Mouse (Mus musculus) C2C12 (cell line): ENCODE data around the gene Hbs1l. TPM values are rescaled to one million over a fixed set of nuclear protein-coding genes. Genes with fewer than 3 reads are reported as not detected.

Experiments used
- H3K27me3 ChIP-seq: one replicate; pipeline ENCODE4 v1.6.1; 2011; ENCODE audit not compliant: control insufficient read depth, insufficient read depth, insufficient read length
- H3K36me3 ChIP-seq: one replicate; pipeline ENCODE4 v1.6.1; 2011; ENCODE audit not compliant: control insufficient read depth, insufficient read depth
- H3K4me3 ChIP-seq: one replicate; pipeline ENCODE4 v1.5.1; 2011; ENCODE audit warnings: mild to moderate bottlenecking, control low read depth; ENCODE audit not compliant: poor library complexity, insufficient read depth, severe bottlenecking
- H3K79me2 ChIP-seq: one replicate; pipeline ENCODE4 v1.6.1; 2011; ENCODE audit not compliant: control insufficient read depth, insufficient read depth
- H3K79me3 ChIP-seq: one replicate; pipeline ENCODE4 v1.6.1; 2011; ENCODE audit warnings: low read depth, control low read depth
- H3ac ChIP-seq: one replicate; pipeline ENCODE3; 2011; ENCODE audit warnings: low read depth; ENCODE audit not compliant: control insufficient read depth, insufficient read length
- CEBPB ChIP-seq: IDR thresholded peaks from one replicate; pipeline ENCODE4 v1.6.1; 2011; ENCODE audit warnings: low read depth, mild to moderate bottlenecking, control low read depth, moderate library complexity
- CTCF ChIP-seq: IDR thresholded peaks from one replicate; pipeline ENCODE4 v1.5.1; 2011; ENCODE audit not compliant: control insufficient read depth, insufficient read depth, insufficient read length
- FOSL1 ChIP-seq: IDR thresholded peaks from one replicate; pipeline ENCODE4 v1.8.0; 2011; ENCODE audit warnings: mild to moderate bottlenecking, low read length; ENCODE audit not compliant: poor library complexity, insufficient read depth, severe bottlenecking
- MAX ChIP-seq: IDR thresholded peaks from one replicate; pipeline ENCODE4 v1.6.1; 2011; ENCODE audit warnings: mild to moderate bottlenecking, control low read depth
- MYOD1 ChIP-seq: IDR thresholded peaks from one replicate; pipeline ENCODE4 v1.6.1; 2011; ENCODE audit warnings: low read depth; ENCODE audit not compliant: control insufficient read depth, insufficient read length
- MYOG ChIP-seq: IDR thresholded peaks from one replicate; pipeline ENCODE4 v1.6.1; 2011; ENCODE audit not compliant: control insufficient read depth, insufficient read length; ENCODE audit errors: extremely low read depth
- USF1 ChIP-seq: IDR thresholded peaks from one replicate; pipeline ENCODE4 v1.6.1; 2011; ENCODE audit warnings: low read depth, mild to moderate bottlenecking, control low read depth, moderate library complexity
- polyA plus RNA-seq: library from polyadenylated mRNA; unstranded; fragments of >200 nt; fragmentation: generic; extraction: Trizol; gene quantifications from one replicate; pipeline ENCODE4 v1.2.1, GENCODE M21; 2012; ENCODE audit warnings: missing spikeins

Hbs1l gene
- polyA plus RNA-seq, 1 experiment, result 42.7 TPM

DNA sequence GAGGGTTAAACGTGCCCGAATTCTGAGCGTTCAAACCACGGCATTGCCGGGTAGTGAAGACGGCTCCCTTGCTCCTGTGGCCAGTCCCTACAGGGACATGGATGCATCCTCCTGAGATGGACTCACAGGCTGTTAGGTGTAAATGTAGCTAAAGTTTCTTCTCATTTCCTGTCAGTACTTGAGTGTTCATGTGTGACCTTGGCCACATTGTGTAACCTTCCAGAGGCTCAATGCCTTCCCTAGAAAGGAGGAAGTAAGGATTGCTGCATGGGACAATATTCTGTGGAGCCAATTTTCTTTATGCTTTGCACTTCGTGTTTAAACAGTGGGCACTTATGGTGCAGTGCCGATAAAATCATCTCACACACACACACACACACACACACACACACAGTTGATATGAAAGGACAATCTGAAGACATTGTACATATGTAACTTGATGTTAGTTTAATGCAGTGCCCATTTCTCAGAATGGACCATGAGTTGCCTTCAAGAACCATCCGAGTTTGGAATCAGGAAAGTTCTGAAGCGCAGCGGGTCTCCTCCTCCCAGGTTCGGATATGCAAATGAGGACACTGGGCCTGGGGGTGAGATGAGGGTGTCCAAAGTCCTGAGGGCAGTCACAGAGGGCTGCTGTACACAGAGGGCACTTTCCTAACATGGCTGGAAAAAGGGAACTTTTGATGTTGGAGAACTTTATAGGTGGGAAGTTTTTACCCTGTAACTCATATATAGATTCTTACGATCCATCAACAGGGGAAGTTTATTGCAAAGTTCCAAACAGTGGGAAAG lies 81.1 kb downstream of the Hbs1l start, which contains the start of gene Aldh8a1:
Gene Aldh8a1 (plus strand): TSS at position 610 of the 792 bp plus-strand sequence.
- no peak within 1 kb of the TSS for H3K4me3 ChIP-seq
- TF ChIP-seq USF1 (no peak), CEBPB (no peak), CTCF (no peak), MAX (no peak), MYOG (no peak), FOSL1 (no peak), MYOD1 (no peak)
- H3K27me3 ChIP-seq, result peaks cover 5% of the 10 kb centered on the region
- H3K79me2 ChIP-seq, result no peaks in the 10 kb centered on the region
- no peak within 1 kb of the TSS for H3ac ChIP-seq
- no peaks in the 10 kb centered on the region for H3K79me3 ChIP-seq
- H3K36me3 ChIP-seq, result no peaks in the 10 kb centered on the region

DNA sequence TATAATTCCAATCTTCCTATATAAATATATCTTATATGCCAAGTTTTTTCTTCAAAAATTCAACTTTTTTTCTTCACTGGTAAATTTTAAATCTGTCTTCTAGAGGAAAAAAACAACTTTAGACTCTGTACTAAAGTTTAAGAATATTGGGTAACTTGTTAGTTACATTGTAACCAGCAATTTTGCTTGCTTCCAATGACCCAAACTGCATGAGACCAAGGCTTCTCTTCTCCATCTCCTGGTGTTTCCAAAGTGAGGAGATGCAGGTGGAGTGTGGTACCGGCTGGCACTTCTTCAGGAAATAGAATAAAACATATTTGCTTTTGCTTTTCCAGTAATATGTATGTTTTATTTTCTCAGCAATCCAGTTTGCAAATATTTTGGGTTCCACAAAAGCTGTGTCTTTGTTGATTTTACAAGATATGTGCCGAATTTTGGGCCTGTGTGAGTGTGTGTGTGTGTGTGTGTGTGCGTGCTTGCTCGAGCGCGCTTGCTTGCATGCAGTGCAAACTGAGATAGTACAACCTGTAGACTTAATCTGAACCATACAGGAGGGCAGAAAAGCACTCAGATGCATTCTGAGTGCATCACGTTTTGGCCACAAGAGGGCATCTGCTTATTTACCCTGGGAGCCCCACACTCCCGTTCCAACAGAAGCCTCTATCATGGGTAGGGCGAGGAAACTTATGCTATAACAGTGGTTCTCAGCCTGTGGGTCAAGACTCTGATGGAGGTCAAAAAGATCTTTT lies 82.6 kb downstream of the Hbs1l start:
- no peaks in the 10 kb centered on the region for H3K36me3 ChIP-seq
- H3K27me3 ChIP-seq, result peaks cover 5% of the 10 kb centered on the region
- no peak overlapping the region for H3K4me3 ChIP-seq
- no peak overlapping the region for H3ac ChIP-seq
- H3K79me2 ChIP-seq, result no peaks in the 10 kb centered on the region
- no peaks in the 10 kb centered on the region for H3K79me3 ChIP-seq
- TF ChIP-seq MAX (no peak), CTCF (no peak), MYOG (no peak), CEBPB (no peak), MYOD1 (no peak), USF1 (no peak), FOSL1 (no peak)

DNA sequence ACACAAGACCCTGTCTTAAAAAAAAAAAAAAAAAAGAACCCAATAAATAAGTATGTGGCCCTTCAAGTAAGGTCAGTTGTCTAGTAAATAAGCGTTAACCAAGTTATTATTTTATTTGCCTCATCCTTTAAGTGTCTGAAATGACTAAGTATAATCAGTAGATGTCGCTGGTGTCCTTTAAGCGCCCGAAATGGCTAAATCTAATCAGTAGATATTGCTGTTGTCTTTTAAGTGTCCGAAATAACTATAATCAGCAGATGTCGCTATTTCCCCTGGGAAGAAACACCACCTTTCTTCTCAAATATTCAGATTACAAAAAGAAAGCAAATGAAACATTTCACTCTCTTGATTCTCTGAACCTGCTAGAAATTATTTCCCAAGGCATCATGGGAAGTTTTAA lies 87.1 kb downstream of the Hbs1l start:
- no peaks in the 10 kb centered on the region for H3K79me3 ChIP-seq
- no peak overlapping the region for H3K4me3 ChIP-seq
- TF ChIP-seq CTCF, result peak; percentile 23
- TF ChIP-seq MAX, result no peak
- no peak for TF ChIP-seq MYOG
- TF ChIP-seq MYOD1, result no peak
- H3K36me3 ChIP-seq, result no peaks in the 10 kb centered on the region
- H3K27me3 ChIP-seq, result peaks cover 5% of the 10 kb centered on the region
- no peaks in the 10 kb centered on the region for H3K79me2 ChIP-seq
- H3ac ChIP-seq, result no peak overlapping the region

DNA sequence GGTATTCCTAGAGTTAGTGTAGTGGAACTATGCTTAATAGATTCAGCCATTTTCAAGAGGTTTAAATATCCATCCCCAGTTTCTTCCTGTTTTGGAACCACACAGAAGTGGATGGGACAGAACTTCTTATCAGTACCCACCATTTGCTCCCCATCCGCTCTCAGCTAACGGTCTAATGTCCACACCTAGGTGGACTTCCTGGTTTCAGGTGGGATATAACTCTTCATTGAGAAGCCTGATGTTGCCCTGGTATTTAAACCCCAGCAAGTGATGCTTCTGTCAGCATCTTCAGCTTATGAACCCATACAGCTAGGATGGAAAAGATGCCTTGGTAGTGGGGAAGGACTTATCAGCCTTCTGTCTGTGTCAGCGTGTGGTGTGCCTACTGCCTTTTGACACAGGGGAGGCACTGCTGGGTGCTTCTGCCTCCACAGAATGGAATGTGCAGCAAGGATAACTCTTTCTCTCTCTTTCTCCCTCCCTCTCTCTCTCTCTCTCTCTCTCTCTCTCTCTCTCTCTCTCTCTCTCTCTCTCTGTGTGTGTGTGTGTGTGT lies 89.4 kb downstream of the Hbs1l start:
- no peak overlapping the region for H3K4me3 ChIP-seq
- TF ChIP-seq USF1, result no peak
- no peak for TF ChIP-seq CTCF
- TF ChIP-seq FOSL1, result no peak
- TF ChIP-seq MAX, result no peak
- no peak for TF ChIP-seq MYOG
- no peak for TF ChIP-seq CEBPB
- no peak for TF ChIP-seq MYOD1
- no peak overlapping the region for H3ac ChIP-seq
- no peaks in the 10 kb centered on the region for H3K36me3 ChIP-seq
- H3K79me2 ChIP-seq, result no peaks in the 10 kb centered on the region
- no peaks in the 10 kb centered on the region for H3K79me3 ChIP-seq
- peaks cover 5% of the 10 kb centered on the region for H3K27me3 ChIP-seq

DNA sequence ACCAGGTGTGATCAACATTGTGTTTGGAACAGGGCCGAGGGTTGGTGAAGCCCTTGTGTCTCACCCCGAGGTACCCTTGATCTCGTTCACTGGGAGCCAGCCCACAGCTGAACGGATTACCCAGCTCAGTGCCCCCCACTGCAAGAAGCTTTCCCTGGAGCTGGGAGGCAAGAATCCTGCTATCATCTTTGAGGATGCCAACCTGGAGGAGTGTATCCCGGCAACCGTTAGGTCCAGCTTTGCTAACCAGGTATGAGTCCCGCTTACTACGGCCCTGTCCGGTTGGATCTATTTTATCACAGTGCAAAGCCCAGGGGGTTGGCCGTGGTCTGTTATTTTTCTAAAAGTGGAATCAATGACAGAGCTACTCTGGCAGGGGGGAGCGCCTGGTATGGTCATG lies 93.3 kb downstream of the Hbs1l start:
- H3K79me3 ChIP-seq, result no peaks in the 10 kb centered on the region
- no peaks in the 10 kb centered on the region for H3K27me3 ChIP-seq
- no peaks in the 10 kb centered on the region for H3K79me2 ChIP-seq
- TF ChIP-seq FOSL1 (no peak), USF1 (no peak), MYOD1 (no peak), MYOG (no peak), CEBPB (no peak), MAX (no peak), CTCF (no peak)
- no peaks in the 10 kb centered on the region for H3K36me3 ChIP-seq
- H3ac ChIP-seq, result no peak overlapping the region
- H3K4me3 ChIP-seq, result no peak overlapping the region
